Mouse (Mus musculus) mouse embryonic stem cell (cell line): ENCODE measurements around the gene H2-M11.

Experiments used
- in situ Hi-C, 2 experiments: fragments of 300-500 bp; cut with MboI; formaldehyde crosslinking; loops; 1 replicate in 1 of 2; 3 replicates in 1 of 2; pipeline ENCODE4 v1.14.3; 2019 to 2020; ENCODE audit warnings: low sequenced_read_pairs in 2 of 2, low pct_unique_long_range_greater_than_20kb in 1 of 2, mixed read lengths in 1 of 2; ENCODE audit not compliant: unreplicated experiment in 1 of 2

Gene H2-M11

GRCm38 (mm10) chr17:36546775-36547174 lies at the start of gene H2-M11:
TSS of gene H2-M11 (plus strand) at chr17:36547075.
- in situ Hi-C loops, result no loop called here

- in situ Hi-C loops, result no loop called here
These were observed 46.4 kb upstream of the H2-M11 start for GRCm38 (mm10) chr17:36500435-36500834.

GRCm38 (mm10) chr17:36503910-36504309 lies 43.0 kb upstream of the H2-M11 start:
- in situ Hi-C loops, result no loop called here
